Mouse (Mus musculus) activated CD4-positive, CD25-positive, alpha-beta regulatory T cell, adult 4 months (primary cell): ENCODE measurements around the gene Pars2. TPM values are rescaled to one million over a fixed set of nuclear protein-coding genes. Genes with fewer than 3 reads are reported as not detected.

ENCODE experiments used
- polyA plus RNA-seq, 2 experiments: library from polyadenylated mRNA; unstranded; fragments of 100-300 nt; shearing (Covaris generic); gene quantifications; one replicate each; pipeline ENCODE4 v1.2.1; 2017

Pars2 gene
- polyA plus RNA-seq, 2 experiments from 2014 or later, result 10.6 to 13.0 TPM

Other genes with a start within 250 kb of the Pars2 start
- not detected for gene Pcsk9, start 186.7 kb upstream of the Pars2 start, polyA plus RNA-seq
- not detected for gene Bsnd, start 158.8 kb upstream of the Pars2 start, polyA plus RNA-seq
- gene Dhcr24, start 90.0 kb upstream of the Pars2 start, polyA plus RNA-seq, result 1 to 10 TPM; 4.5 to 7.7 TPM
- not detected for gene Lexm, start 33.8 kb upstream of the Pars2 start, polyA plus RNA-seq
- not detected for gene Ttc22, start 28.6 kb upstream of the Pars2 start, polyA plus RNA-seq
- 10 to 100 TPM; 49.3 to 49.9 TPM for gene Ttc4, start 27.9 kb downstream of the Pars2 start, polyA plus RNA-seq
- not detected for gene Mroh7, start 79.9 kb downstream of the Pars2 start, polyA plus RNA-seq
- gene Fam151a, start 82.8 kb downstream of the Pars2 start, polyA plus RNA-seq, result not detected
- 1 to 10 TPM; 6.1 to 9.0 TPM for gene Acot11, start 153.9 kb downstream of the Pars2 start, polyA plus RNA-seq